Mouse (Mus musculus): Measurements from ENCODE around the gene Zfp184. TPM values are rescaled to one million over a fixed set of nuclear protein-coding genes. Genes with fewer than 3 reads are reported as not detected.

Zfp184 gene
- polyA plus RNA-seq, 1 experiment, result not detected

DNA sequence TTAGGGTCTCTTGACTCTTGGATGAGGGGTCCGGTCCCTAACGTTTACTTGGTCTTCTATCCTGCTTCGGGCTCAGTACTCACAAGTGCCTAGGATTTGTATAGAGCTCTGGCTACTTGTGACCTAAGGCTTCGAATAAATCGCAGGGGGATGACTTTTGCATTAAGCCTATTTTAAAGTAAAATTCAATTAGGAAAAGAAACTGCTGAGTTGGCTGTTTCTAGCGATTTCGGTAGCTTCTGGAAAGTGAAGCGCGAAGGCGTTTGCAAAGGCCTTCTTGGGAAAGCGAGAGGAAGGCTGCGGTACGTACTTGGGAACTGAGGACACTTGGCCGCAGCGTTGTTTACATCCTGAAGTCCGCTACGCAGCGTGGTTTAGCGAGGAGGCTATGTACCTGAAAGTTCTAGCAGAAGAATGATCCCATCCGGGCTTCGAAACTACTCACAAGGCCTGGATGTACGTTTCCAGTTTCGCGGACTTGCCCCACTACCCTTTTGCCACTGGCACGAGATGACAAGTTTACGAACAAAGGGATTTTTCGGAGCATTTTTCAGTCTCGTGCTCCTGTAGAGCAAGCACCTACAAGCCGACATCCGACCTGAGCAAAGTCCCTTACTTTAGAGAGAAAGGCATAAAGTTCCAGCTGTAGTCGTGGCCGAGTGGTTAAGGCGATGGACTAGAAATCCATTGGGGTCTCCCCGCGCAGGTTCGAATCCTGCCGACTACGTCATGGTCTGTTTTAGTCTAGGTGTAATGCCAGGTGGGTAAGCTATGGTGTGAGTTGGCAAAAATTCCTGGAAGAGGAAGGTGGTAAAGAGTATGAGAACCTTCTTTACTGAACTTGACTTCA lies 26.1 kb upstream of the Zfp184 start:
- WGBS, result 8% methylated on average over 38 of the region's 38 CpGs
- TF ChIP-seq POLR2A (IDR thresholded peaks at IDR 0.05; ENCODE audit: insufficient read depth, low read depth, low read length) (no peak), CTCF (IDR thresholded peaks at IDR 0.05; ENCODE audit: insufficient read depth, low read depth, low read length) (no peak)
- H3K27ac ChIP-seq (ENCODE audit: insufficient read depth, low read depth, low read length), result no peak overlapping the region
- no peak overlapping the region for H3K4me3 ChIP-seq (ENCODE audit: insufficient read depth, low read depth, low read length)
- H3K4me1 ChIP-seq (ENCODE audit: control insufficient read depth, insufficient read depth, low read length), result peaks cover 4% of the 10 kb centered on the region

DNA sequence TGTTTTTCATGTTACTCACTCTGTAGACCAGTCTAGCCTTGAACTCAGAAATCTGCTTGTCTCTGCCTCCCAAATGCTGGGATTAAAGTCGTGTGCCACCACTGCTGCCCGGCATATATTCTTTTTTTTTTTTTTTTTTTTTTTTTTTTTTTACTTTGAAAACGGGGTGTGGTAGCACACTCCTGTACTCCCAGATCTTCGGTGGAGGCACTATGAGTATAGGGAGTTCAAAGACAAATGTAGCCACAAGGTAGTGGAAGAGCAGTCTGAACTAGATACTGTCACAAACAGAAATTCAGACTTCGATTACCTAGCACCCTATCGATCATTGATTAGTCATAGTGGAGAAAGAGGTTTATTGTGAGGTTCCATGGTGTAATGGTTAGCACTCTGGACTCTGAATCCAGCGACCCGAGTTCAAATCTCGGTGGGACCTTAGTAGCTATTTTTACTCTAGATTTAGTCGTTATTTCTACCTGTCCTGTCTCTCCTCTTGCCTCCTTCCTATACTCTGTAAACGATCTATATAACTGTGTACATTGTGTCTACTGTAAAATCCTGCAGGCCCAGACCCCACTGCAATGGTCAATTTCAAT lies 25.0 kb upstream of the Zfp184 start:
- Histone ChIP-seq H3K27ac (ENCODE audit: insufficient read depth, low read depth, low read length) (no peak overlapping the region), H3K4me3 (ENCODE audit: insufficient read depth, low read depth, low read length) (no peak overlapping the region), H3K4me1 (ENCODE audit: control insufficient read depth, insufficient read depth, low read length) (peaks cover 4% of the 10 kb centered on the region)
- 16% methylated on average over 11 of the region's 11 CpGs for WGBS
- TF ChIP-seq CTCF (IDR thresholded peaks at IDR 0.05; ENCODE audit: insufficient read depth, low read depth, low read length) (no peak), POLR2A (IDR thresholded peaks at IDR 0.05; ENCODE audit: insufficient read depth, low read depth, low read length) (no peak)

GRCm38 (mm10) chr13:21920681-21921233 lies 24.1 kb upstream of the Zfp184 start:
- Histone ChIP-seq H3K4me3 (ENCODE audit: insufficient read depth, low read depth, low read length) (no peak overlapping the region), H3K27ac (ENCODE audit: insufficient read depth, low read depth, low read length) (no peak overlapping the region), H3K4me1 (ENCODE audit: control insufficient read depth, insufficient read depth, low read length) (peaks cover 4% of the 10 kb centered on the region)
- WGBS, result 58% methylated on average over 8 of the region's 8 CpGs
- TF ChIP-seq CTCF (IDR thresholded peaks at IDR 0.05; ENCODE audit: insufficient read depth, low read depth, low read length) (no peak), POLR2A (IDR thresholded peaks at IDR 0.05; ENCODE audit: insufficient read depth, low read depth, low read length) (no peak)

DNA sequence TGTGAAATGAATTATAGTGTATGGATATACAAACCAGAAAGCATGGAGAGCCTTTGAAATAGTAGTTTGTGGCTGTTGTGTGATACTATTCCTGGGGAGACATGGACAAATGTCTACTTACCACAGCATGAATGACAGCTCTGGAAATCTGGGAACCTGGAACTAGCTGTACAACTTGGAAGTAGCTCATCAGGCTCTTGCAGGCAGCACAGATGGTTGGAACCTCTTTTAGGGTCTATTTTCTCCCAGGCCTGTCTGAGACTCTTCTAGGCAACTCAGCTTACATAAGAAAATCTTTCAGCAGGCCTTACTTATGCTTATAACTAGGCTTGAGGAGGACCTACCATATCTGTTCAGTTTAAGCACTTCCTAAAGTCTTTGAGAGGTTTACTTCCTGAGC lies 21.5 kb upstream of the Zfp184 start:
- Histone ChIP-seq H3K27ac (ENCODE audit: insufficient read depth, low read depth, low read length) (no peak overlapping the region), H3K4me1 (ENCODE audit: control insufficient read depth, insufficient read depth, low read length) (peaks cover 4% of the 10 kb centered on the region), H3K4me3 (ENCODE audit: insufficient read depth, low read depth, low read length) (no peak overlapping the region)
- TF ChIP-seq CTCF (IDR thresholded peaks at IDR 0.05; ENCODE audit: insufficient read depth, low read depth, low read length), result no peak
- TF ChIP-seq POLR2A (IDR thresholded peaks at IDR 0.05; ENCODE audit: insufficient read depth, low read depth, low read length), result no peak

DNA sequence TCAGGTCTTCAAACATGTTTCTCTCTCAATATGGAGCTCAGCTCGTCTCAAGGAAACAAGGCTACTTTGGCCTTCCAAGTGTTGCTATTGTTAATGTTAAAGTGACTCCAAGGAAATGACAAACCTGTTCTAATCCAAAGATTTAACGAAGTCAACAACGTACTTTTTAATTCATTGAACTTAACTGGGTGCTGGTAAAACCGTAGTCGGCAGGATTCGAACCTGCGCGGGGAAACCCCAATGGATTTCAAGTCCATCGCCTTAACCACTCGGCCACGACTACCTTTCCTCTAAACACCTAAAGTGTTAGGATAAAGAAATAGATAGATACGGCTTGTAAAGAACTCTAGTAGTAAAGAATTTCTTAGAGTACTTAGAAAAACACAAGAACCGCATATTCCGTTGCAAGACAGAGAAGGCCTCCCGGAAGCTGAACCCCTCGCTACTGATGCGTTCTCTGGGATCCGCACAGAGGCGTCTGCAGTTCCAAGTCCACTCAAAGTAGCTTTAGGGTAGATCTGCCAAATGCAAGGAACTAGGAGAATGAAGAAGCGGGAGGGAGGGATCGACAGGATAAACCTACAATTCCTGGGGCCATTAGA lies 20.1 kb upstream of the Zfp184 start:
- Histone ChIP-seq H3K27ac (ENCODE audit: insufficient read depth, low read depth, low read length) (no peak overlapping the region), H3K4me1 (ENCODE audit: control insufficient read depth, insufficient read depth, low read length) (no peaks in the 10 kb centered on the region), H3K4me3 (ENCODE audit: insufficient read depth, low read depth, low read length) (no peak overlapping the region)
- TF ChIP-seq CTCF (IDR thresholded peaks at IDR 0.05; ENCODE audit: insufficient read depth, low read depth, low read length), result no peak
- TF ChIP-seq POLR2A (IDR thresholded peaks at IDR 0.05; ENCODE audit: insufficient read depth, low read depth, low read length), result no peak
- 38% methylated on average over 21 of the region's 21 CpGs for WGBS

GRCm38 (mm10) chr13:21930981-21931380 lies 13.9 kb upstream of the Zfp184 start:
- no peak for TF ChIP-seq CTCF (IDR thresholded peaks at IDR 0.05; ENCODE audit: insufficient read depth, low read depth, low read length)
- no peak for TF ChIP-seq POLR2A (IDR thresholded peaks at IDR 0.05; ENCODE audit: insufficient read depth, low read depth, low read length)
- Histone ChIP-seq H3K4me1 (ENCODE audit: control insufficient read depth, insufficient read depth, low read length) (no peaks in the 10 kb centered on the region), H3K4me3 (ENCODE audit: insufficient read depth, low read depth, low read length) (no peak overlapping the region), H3K27ac (ENCODE audit: insufficient read depth, low read depth, low read length) (no peak overlapping the region)
- 53% methylated on average over 10 of the region's 10 CpGs for WGBS

DNA sequence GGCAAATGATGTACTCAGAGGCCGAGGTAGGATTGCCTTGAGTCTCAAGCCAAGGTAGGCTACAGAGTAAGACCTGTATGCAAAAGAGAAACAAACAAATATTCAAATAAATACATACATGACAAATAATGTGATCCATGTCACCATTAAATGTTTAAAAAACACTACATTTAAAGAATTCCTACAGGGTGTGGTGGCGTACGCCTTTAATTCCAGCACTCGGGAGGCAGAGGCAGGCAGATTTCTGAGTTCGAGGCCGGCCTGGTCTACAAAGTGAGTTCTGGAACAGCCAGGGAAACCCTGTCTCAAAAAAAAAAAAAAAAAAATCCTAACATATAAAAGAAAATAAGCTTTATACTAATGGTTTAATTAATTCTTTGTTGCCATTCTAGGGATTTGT lies 13.2 kb upstream of the Zfp184 start:
- 79% methylated on average over 6 of the region's 6 CpGs for WGBS

GRCm38 (mm10) chr13:21933626-21934548 lies 11.0 kb upstream of the Zfp184 start:
- Histone ChIP-seq H3K4me1 (ENCODE audit: control insufficient read depth, insufficient read depth, low read length) (no peaks in the 10 kb centered on the region), H3K4me3 (ENCODE audit: insufficient read depth, low read depth, low read length) (no peak overlapping the region), H3K27ac (ENCODE audit: insufficient read depth, low read depth, low read length) (no peak overlapping the region)
- WGBS, result 34% methylated on average over 28 of the region's 28 CpGs
- no peak for TF ChIP-seq POLR2A (IDR thresholded peaks at IDR 0.05; ENCODE audit: insufficient read depth, low read depth, low read length)
- no peak for TF ChIP-seq CTCF (IDR thresholded peaks at IDR 0.05; ENCODE audit: insufficient read depth, low read depth, low read length)

More for the DNA sequence above, 13.2 kb upstream of the Zfp184 start:
- H3K4me3 ChIP-seq (ENCODE audit: insufficient read depth, low read depth, low read length), result no peak overlapping the region
- no peak overlapping the region for H3K27ac ChIP-seq (ENCODE audit: insufficient read depth, low read depth, low read length)
- H3K4me1 ChIP-seq (ENCODE audit: control insufficient read depth, insufficient read depth, low read length), result no peaks in the 10 kb centered on the region
- TF ChIP-seq CTCF (IDR thresholded peaks at IDR 0.05; ENCODE audit: insufficient read depth, low read depth, low read length) (no peak), POLR2A (IDR thresholded peaks at IDR 0.05; ENCODE audit: insufficient read depth, low read depth, low read length) (no peak)
